Mouse (Mus musculus) lung, embryonic 14.5 days (tissue): ENCODE measurements around the gene Olfr370. TPM values are rescaled to one million over a fixed set of nuclear protein-coding genes. Genes with fewer than 3 reads are reported as not detected.

ENCODE experiments used
- ATAC-seq: fragments of 200-750 bp; cut with Nextera tagmentation; 2 replicates; pipeline ENCODE4 v1.8.0; 2017; ENCODE audit warnings: mild to moderate bottlenecking, moderate TSS enrichment, moderate library complexity; ENCODE audit not compliant: insufficient read depth
- DNase-seq: peaks from one replicate; pipeline ENCODE4 v3.0.0-alpha.2; 2015
- H3K27ac ChIP-seq: fragments of 300-500 bp; sonication (generic); 2 replicates; pipeline ENCODE4 v1.5.1; 2014; ENCODE audit warnings: low read depth, mild to moderate bottlenecking, moderate library complexity
- H3K27me3 ChIP-seq: fragments of 300-500 bp; sonication (generic); 2 replicates; pipeline ENCODE4 v1.6.1; 2014; ENCODE audit warnings: low read length, control low read depth; ENCODE audit not compliant: insufficient read depth
- H3K36me3 ChIP-seq: fragments of 300-500 bp; sonication (generic); 2 replicates; pipeline ENCODE4 v1.6.1; 2014; ENCODE audit warnings: control low read depth; ENCODE audit not compliant: insufficient read depth
- H3K4me1 ChIP-seq: fragments of 300-500 bp; sonication (generic); 2 replicates; pipeline ENCODE4 v1.6.1; 2014; ENCODE audit warnings: antibody characterized with exemption, control low read depth; ENCODE audit not compliant: insufficient read depth
- H3K4me2 ChIP-seq: fragments of 300-500 bp; sonication (generic); 2 replicates; pipeline ENCODE4 v1.6.1; 2014; ENCODE audit warnings: mild to moderate bottlenecking
- H3K4me3 ChIP-seq: fragments of 300-500 bp; sonication (generic); 2 replicates; pipeline ENCODE4 v1.5.1; 2014; ENCODE audit warnings: low read depth, low read length
- H3K9ac ChIP-seq: fragments of 300-500 bp; sonication (generic); 2 replicates; pipeline ENCODE4 v1.6.1; 2014
- H3K9me3 ChIP-seq: fragments of 300-500 bp; sonication (generic); 2 replicates; pipeline ENCODE4 v1.6.1; 2016; ENCODE audit warnings: low read depth, low read length, control low read depth
- CTCF ChIP-seq: IDR thresholded peaks from 2 replicates; pipeline ENCODE4 v1.5.1; 2016; ENCODE audit warnings: antibody characterized with exemption, low read depth
- WGBS: fragments of 180-500 bp; shearing (Covaris S2); extraction: QIAGEN DNeasy Blood & Tissue Kit; methylation state at CpG from one replicate; pipeline ENCODE4 v1.1.7; 2014; 5-methylcytosine and 5-hydroxymethylcytosine counted together
- polyA plus RNA-seq: library from polyadenylated mRNA; unstranded; fragments of >200 nt; fragmentation: Nextera tagmentation; extraction: Ambion mirVana; gene quantifications from 2 replicates; pipeline ENCODE4 v1.2.1, GENCODE M21; 2014

Olfr370 gene
- polyA plus RNA-seq, 1 experiment from 2014 or later, result not detected

- Histone ChIP-seq H3K27me3 (no peaks in the 10 kb centered on the region), H3K4me1 (peaks cover 8% of the 10 kb centered on the region; the same call in 1 of the 2 replicates), H3K9ac (no peak overlapping the region), H3K36me3 (peaks cover 22% of the 10 kb centered on the region), H3K27ac (no peak overlapping the region), H3K4me2 (no peak overlapping the region), H3K9me3 (no peaks in the 10 kb centered on the region), H3K4me3 (no peak overlapping the region)
- no peak for TF ChIP-seq CTCF
- WGBS, result 86% methylated on average over 8 of the region's 8 CpGs
- DNase-seq (no peak), ATAC-seq (no peak)
These were observed 45.2 kb downstream of the Olfr370 start for GRCm38 (mm10) chr8:83580826-83581225.

GRCm38 (mm10) chr8:83582226-83582625 is 46.6 kb downstream of the Olfr370 start:
- Histone ChIP-seq H3K9ac (no peak overlapping the region), H3K4me3 (no peak overlapping the region), H3K4me1 (0 out of 2 replicates have a peak, but pooled peaks cover 5% of the 10 kb centered on the region), H3K9me3 (no peaks in the 10 kb centered on the region), H3K27ac (no peak overlapping the region), H3K36me3 (peaks cover 22% of the 10 kb centered on the region), H3K4me2 (no peak overlapping the region), H3K27me3 (no peaks in the 10 kb centered on the region)
- WGBS, result 82% methylated on average over 8 of the region's 8 CpGs
- no peak for TF ChIP-seq CTCF
- ATAC-seq (no peak), DNase-seq (no peak)

DNA sequence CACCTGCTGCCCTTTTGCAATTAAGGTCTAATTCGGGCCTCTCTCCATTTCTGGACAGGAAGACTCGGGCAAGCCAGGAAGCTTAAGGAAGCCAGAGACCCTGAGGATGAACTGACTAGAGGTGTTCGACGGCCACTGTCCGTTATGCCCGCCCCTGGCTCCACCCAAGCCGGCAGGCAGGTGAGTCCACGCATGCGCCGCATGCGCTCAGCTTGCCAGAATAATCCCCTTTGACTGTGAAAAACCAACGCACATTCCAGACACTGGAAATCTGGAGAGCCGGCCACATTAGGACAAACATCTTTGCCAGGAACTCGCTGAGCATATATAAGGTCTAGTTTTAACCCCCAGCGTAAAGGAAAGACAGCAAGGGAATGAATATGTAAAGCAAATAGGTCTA is 47.7 kb downstream of the Olfr370 start:
- H3K36me3 ChIP-seq, result peaks cover 25% of the 10 kb centered on the region
- no peak for DNase-seq
- no peaks in the 10 kb centered on the region for H3K9me3 ChIP-seq
- no peak overlapping the region for H3K9ac ChIP-seq
- no peaks in the 10 kb centered on the region for H3K27me3 ChIP-seq
- WGBS, result 75% methylated on average over 15 of the region's 15 CpGs
- no peak overlapping the region for H3K4me3 ChIP-seq
- H3K4me1 ChIP-seq, result no peaks in the 10 kb centered on the region
- TF ChIP-seq CTCF, result no peak
- no peak for ATAC-seq
- H3K4me2 ChIP-seq, result no peak overlapping the region
- no peak overlapping the region for H3K27ac ChIP-seq

DNA sequence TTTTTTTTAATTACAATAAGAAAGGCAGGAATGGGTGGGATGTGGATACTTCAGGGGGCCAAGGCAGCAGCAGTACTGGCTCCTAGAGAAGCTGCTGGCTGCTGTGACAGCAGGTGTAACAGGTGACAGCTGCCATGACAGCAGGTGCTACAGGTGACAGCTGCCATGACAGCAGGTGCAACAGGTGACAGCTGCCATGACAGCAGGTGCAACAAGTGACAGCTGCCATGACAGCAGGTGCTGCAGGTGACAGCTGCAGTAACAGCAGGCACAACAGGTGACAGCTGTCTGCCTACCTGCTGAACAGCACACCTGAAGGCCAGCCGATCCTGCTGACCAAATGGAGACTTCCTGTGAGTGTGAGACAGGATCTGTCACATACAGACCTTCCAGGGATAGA is 49.2 kb downstream of the Olfr370 start:
- Histone ChIP-seq H3K9me3 (no peaks in the 10 kb centered on the region), H3K27me3 (no peaks in the 10 kb centered on the region), H3K4me1 (no peaks in the 10 kb centered on the region), H3K4me3 (no peak overlapping the region), H3K4me2 (no peak overlapping the region), H3K27ac (no peak overlapping the region), H3K36me3 (peaks cover 29% of the 10 kb centered on the region), H3K9ac (no peak overlapping the region)
- WGBS, result 81% methylated on average over 1 of the region's 1 CpGs
- no peak for DNase-seq
- no peak for ATAC-seq
- no peak for TF ChIP-seq CTCF

DNA sequence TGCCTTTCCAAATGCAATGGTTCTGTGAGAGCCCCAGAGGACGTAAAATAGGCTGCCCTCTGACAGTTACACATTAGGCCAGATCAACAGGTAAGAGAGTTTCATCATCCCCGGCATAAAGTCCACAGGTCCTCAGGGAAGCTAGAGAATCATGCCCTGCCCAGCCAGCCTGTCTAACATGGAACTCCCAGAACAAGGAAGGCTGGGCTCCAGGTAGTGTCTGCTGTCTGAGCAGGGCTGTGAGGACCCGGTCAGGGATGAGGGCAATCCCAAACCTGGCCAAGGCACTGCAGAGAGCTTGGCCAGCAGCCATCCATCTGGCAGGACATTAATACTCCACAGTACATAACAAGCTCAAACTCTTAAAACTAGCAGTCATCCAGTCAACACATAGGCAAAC is 49.8 kb downstream of the Olfr370 start:
- H3K27ac ChIP-seq, result no peak overlapping the region
- DNase-seq (no peak), ATAC-seq (no peak)
- no peak for TF ChIP-seq CTCF
- peaks cover 33% of the 10 kb centered on the region for H3K36me3 ChIP-seq
- 73% methylated on average over 3 of the region's 3 CpGs for WGBS
- H3K4me2 ChIP-seq, result no peak overlapping the region
- H3K9me3 ChIP-seq, result no peaks in the 10 kb centered on the region
- H3K27me3 ChIP-seq, result no peaks in the 10 kb centered on the region
- no peaks in the 10 kb centered on the region for H3K4me1 ChIP-seq
- H3K9ac ChIP-seq, result no peak overlapping the region
- H3K4me3 ChIP-seq, result no peak overlapping the region

DNA sequence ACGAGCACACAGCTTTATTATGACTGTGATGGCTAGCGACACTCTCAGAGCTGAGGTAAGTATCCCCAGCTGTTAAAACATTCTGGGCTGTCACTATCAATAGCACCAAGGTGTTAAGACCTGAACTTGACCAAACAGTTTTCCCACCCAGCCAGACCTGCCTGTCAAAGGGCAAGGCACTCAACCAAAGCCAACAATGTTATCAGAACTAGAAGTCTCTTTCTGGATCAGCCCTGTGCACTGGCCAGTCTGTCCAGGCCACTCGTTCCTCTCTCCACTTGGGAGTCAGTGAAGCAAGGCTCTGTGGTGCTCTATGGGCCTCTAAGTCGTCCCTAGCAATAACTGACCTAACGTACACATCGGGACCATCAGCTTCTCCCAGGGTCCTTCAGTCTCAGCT is 52.1 kb downstream of the Olfr370 start:
- H3K27ac ChIP-seq, result no peak overlapping the region
- H3K9ac ChIP-seq, result no peak overlapping the region
- ATAC-seq (no peak), DNase-seq (no peak)
- WGBS, result 51% methylated on average over 6 of the region's 6 CpGs
- no peaks in the 10 kb centered on the region for H3K27me3 ChIP-seq
- H3K4me3 ChIP-seq, result no peak overlapping the region
- H3K4me2 ChIP-seq, result no peak overlapping the region
- H3K4me1 ChIP-seq, result no peaks in the 10 kb centered on the region; the same call in 1 of the 2 replicates
- H3K9me3 ChIP-seq, result no peaks in the 10 kb centered on the region
- TF ChIP-seq CTCF, result no peak
- peaks cover 38% of the 10 kb centered on the region for H3K36me3 ChIP-seq

DNA sequence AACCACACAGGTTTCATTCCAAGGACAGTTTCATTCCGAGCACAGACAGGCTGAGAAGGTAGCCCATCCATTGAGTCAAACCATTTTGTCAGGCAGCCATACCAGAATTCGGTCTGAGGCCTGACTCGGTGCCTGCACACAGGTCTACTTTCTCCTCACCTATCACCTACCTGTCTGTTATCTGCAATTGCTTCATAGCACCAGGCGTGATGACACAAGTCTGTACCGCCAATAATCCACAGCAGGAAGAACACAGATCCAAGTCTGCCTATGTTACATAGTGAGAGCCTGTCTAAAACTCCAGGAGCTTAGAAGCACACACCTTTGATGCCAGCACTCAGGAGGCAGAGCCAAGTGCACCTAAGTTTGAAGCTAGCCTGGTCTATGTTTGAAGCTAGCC is 53.3 kb downstream of the Olfr370 start:
- H3K4me3 ChIP-seq, result no peak overlapping the region
- WGBS, result 91% methylated on average over 5 of the region's 5 CpGs
- no peak for ATAC-seq
- peaks cover 31% of the 10 kb centered on the region for H3K36me3 ChIP-seq
- no peak overlapping the region for H3K9ac ChIP-seq
- no peaks in the 10 kb centered on the region; the same call in 1 of the 2 replicates for H3K4me1 ChIP-seq
- H3K27ac ChIP-seq, result no peak overlapping the region
- TF ChIP-seq CTCF, result no peak
- no peaks in the 10 kb centered on the region for H3K9me3 ChIP-seq
- no peak for DNase-seq
- no peak overlapping the region for H3K4me2 ChIP-seq
- no peaks in the 10 kb centered on the region for H3K27me3 ChIP-seq
